Mouse (Mus musculus) heart, postnatal 0 days (tissue): ENCODE data around the gene Fra10ac1.

ENCODE experiments used
- CTCF ChIP-seq: IDR thresholded peaks from 2 replicates; pipeline ENCODE4 v1.5.1; 2016; ENCODE audit warnings: antibody characterized with exemption, control low read depth, low read depth
- EP300 ChIP-seq: IDR thresholded peaks from 2 replicates; pipeline ENCODE4 v1.6.1; 2016; ENCODE audit warnings: antibody characterized with exemption, low read depth

DNA sequence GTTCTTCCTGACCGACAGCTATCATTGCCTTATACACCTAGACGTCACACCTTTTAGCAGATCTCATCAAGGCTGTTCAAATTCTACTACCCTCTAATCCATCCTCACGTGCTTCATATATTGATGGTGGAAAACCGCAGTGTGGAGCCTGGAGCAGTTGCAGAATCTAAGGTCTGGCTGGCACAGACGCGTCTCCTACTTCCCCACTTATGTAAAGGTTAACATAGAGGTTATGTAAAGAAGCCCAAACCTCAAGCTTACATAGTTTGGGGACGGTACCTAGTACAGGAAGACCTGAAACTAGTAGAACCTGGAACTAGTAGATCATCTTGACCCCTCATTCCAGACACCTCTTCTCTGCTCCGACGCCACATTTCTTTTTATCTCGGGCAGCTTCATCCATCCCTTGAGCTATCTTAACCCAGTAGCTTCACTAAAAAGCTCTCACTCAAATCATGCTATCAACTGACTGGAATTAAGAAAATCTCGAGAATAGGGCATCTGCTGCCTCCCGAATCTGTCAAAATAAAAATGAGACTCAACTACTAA, 526 bp downstream of the Fra10ac1 start:
- TF ChIP-seq CTCF = no peak
- no peak for TF ChIP-seq EP300
